Mouse (Mus musculus) olfactory bulb, adult 2 months (tissue): ENCODE data around the gene Dhrs9.

Experiments
- CTCF ChIP-seq: fragments of 200-500 bp; IDR thresholded peaks from 2 replicates; pipeline ENCODE4 v1.5.1; 2012; ENCODE audit warnings: low read depth, mild to moderate bottlenecking, low read length, moderate library complexity; ENCODE audit not compliant: insufficient read depth
- POLR2A ChIP-seq: fragments of 200-500 bp; IDR thresholded peaks from 2 replicates; pipeline ENCODE4 v1.6.1; 2012; ENCODE audit warnings: mild to moderate bottlenecking, low read depth, low read length, moderate library complexity; ENCODE audit not compliant: insufficient read depth

GRCm38 (mm10) chr2:69342496-69343221 lies 37.6 kb upstream of the Dhrs9 start, which contains the start of gene Abcb11:
- TF ChIP-seq POLR2A (no peak), CTCF (no peak)
